Mouse (Mus musculus) stomach, postnatal 0 days (tissue): ENCODE results near the gene Isoc2a.

ENCODE experiments used
- CTCF ChIP-seq: IDR thresholded peaks from 2 replicates; pipeline ENCODE4 v1.5.1; 2016; ENCODE audit warnings: antibody characterized with exemption, low read depth, mild to moderate bottlenecking, moderate library complexity
- EP300 ChIP-seq: optimal IDR thresholded peaks from 2 replicates; pipeline ENCODE3; 2016; ENCODE audit warnings: antibody characterized with exemption

GRCm38 (mm10) chr7:4920496-4920895 is 43.5 kb downstream of the Isoc2a start:
- no peak for TF ChIP-seq CTCF
- TF ChIP-seq EP300: no peak
